Mouse (Mus musculus): Measurements from ENCODE around the gene Edem3. TPM values are rescaled to one million over a fixed set of nuclear protein-coding genes. Genes with fewer than 3 reads are reported as not detected.
"Not testable (repeated sequence)": the region's sequence is repeated elsewhere in the genome, so short reads cannot be mapped to it uniquely, and the experiment has no call there.

Edem3 gene
- total RNA-seq, 2 experiments from 2014 or later, result 16.9 to 33.1 TPM

- ATAC-seq (ENCODE audit: poor library complexity, severe bottlenecking), result peak; percentile 52
Observed at GRCm38 (mm10) chr1:151741199-151741621, 14.0 kb upstream of the Edem3 start.

- not testable (repeated sequence) for ATAC-seq (ENCODE audit: poor library complexity, severe bottlenecking)
Observed at GRCm38 (mm10) chr1:151749894-151750293, 5.3 kb upstream of the Edem3 start.

- ATAC-seq (ENCODE audit: poor library complexity, severe bottlenecking), result no peak
Observed at GRCm38 (mm10) chr1:151752946-151753345, 2.2 kb upstream of the Edem3 start.

GRCm38 (mm10) chr1:151753374-151753929, 1.7 kb upstream of the Edem3 start:
- no peak for ATAC-seq (ENCODE audit: poor library complexity, severe bottlenecking)

GRCm38 (mm10) chr1:151754028-151754489, 1.1 kb upstream of the Edem3 start:
- ATAC-seq (ENCODE audit: poor library complexity, severe bottlenecking), result 0 out of 2 replicates have a peak, but pooled peaks have one; percentile 4

GRCm38 (mm10) chr1:151755660-151756424, 671 bp downstream of the Edem3 start:
- peak; percentile 34 for ATAC-seq (ENCODE audit: poor library complexity, severe bottlenecking)

GRCm38 (mm10) chr1:151756425-151756728, 1.2 kb downstream of the Edem3 start:
- no peak for ATAC-seq (ENCODE audit: poor library complexity, severe bottlenecking)

- no peak for ATAC-seq (ENCODE audit: poor library complexity, severe bottlenecking)
Observed at GRCm38 (mm10) chr1:151758301-151758700, 3.1 kb downstream of the Edem3 start.

GRCm38 (mm10) chr1:151758991-151759390, 3.8 kb downstream of the Edem3 start:
- no peak for ATAC-seq (ENCODE audit: poor library complexity, severe bottlenecking)

- ATAC-seq (ENCODE audit: poor library complexity, severe bottlenecking), result no peak
Observed at GRCm38 (mm10) chr1:151764236-151764635, 9.1 kb downstream of the Edem3 start.

GRCm38 (mm10) chr1:151766166-151766565, 11.0 kb downstream of the Edem3 start:
- ATAC-seq (ENCODE audit: poor library complexity, severe bottlenecking), result no peak

- peak; percentile 47; the same call in 1 of the 2 replicates for ATAC-seq (ENCODE audit: poor library complexity, severe bottlenecking)
Observed at GRCm38 (mm10) chr1:151766976-151767654, 11.9 kb downstream of the Edem3 start.

- ATAC-seq (ENCODE audit: poor library complexity, severe bottlenecking), result no peak
Observed at GRCm38 (mm10) chr1:151769200-151769913, 14.2 kb downstream of the Edem3 start.

- ATAC-seq (ENCODE audit: poor library complexity, severe bottlenecking), result no peak
Observed at GRCm38 (mm10) chr1:151777616-151778015, 22.4 kb downstream of the Edem3 start.

GRCm38 (mm10) chr1:151778592-151778991, 23.4 kb downstream of the Edem3 start:
- ATAC-seq (ENCODE audit: poor library complexity, severe bottlenecking), result no peak

GRCm38 (mm10) chr1:151779306-151779705, 24.1 kb downstream of the Edem3 start:
- ATAC-seq (ENCODE audit: poor library complexity, severe bottlenecking), result no peak

- ATAC-seq (ENCODE audit: poor library complexity, severe bottlenecking), result no peak
Observed at GRCm38 (mm10) chr1:151781447-151781846, 26.3 kb downstream of the Edem3 start.

GRCm38 (mm10) chr1:151783403-151783802, 28.2 kb downstream of the Edem3 start:
- no peak for ATAC-seq (ENCODE audit: poor library complexity, severe bottlenecking)

- ATAC-seq (ENCODE audit: poor library complexity, severe bottlenecking), result no peak
Observed at GRCm38 (mm10) chr1:151786406-151786805, 31.2 kb downstream of the Edem3 start.

- ATAC-seq (ENCODE audit: poor library complexity, severe bottlenecking), result no peak
Observed at GRCm38 (mm10) chr1:151789136-151789535, 34.0 kb downstream of the Edem3 start.

GRCm38 (mm10) chr1:151792076-151792475, 36.9 kb downstream of the Edem3 start:
- ATAC-seq (ENCODE audit: poor library complexity, severe bottlenecking), result not testable (repeated sequence)

Data from megakaryocyte, adult 5-6 weeks (primary cell).